Mouse (Mus musculus): ENCODE data around the gene Ncaph.
A peak's percentile ranks its signal among the peaks of the same experiment; 100 is the strongest.
"Not testable (repeated sequence)": the region's sequence is repeated elsewhere in the genome, so short reads cannot be mapped to it uniquely, and the experiment has no call there.

Gene Ncaph

DNA sequence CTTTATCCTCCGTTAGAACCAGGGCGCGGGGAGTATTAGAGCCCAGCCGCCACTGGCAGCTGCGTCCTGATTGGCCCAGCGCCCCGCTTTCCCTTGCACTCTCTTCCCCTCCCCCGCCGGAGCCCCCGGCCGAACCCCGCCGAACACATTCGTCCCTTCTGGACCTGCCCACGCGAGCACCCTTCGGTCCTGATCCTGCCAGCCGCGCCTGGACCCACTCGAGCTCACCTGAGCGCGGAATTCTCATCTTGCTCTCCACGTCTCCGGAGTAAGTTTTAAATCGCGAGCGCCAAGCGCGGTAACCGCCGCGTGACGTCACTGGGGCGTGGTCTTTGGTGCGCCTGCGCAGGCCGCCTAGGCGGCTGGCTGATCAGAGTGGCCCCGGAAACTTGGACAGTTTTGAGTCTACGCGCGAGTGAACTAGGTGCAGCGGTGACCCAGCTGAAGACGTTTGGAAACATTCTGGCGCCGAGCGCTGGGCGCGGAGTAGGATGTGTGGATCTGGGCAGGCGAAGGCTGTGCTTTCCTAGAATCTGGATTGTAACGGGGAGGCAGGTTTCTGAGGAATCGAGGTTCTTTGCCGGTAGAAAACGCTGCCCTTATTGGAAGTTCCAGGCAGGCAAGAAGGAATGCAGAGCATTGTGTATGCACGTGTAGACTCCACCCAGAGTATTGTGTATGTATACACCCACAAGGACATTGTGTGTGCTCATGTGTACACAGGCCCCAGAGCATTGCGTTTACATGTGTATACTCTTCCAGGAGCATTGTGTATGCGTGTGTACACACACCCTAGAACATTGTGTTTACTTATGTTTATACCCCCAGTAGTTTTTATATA is at the start of gene Ncaph:
Ncaph (minus strand) TSS at position 334 of the 841 bp plus-strand sequence.
- peak; percentile 82 for DNase-seq (ENCODE audit: low spot score)

DNA sequence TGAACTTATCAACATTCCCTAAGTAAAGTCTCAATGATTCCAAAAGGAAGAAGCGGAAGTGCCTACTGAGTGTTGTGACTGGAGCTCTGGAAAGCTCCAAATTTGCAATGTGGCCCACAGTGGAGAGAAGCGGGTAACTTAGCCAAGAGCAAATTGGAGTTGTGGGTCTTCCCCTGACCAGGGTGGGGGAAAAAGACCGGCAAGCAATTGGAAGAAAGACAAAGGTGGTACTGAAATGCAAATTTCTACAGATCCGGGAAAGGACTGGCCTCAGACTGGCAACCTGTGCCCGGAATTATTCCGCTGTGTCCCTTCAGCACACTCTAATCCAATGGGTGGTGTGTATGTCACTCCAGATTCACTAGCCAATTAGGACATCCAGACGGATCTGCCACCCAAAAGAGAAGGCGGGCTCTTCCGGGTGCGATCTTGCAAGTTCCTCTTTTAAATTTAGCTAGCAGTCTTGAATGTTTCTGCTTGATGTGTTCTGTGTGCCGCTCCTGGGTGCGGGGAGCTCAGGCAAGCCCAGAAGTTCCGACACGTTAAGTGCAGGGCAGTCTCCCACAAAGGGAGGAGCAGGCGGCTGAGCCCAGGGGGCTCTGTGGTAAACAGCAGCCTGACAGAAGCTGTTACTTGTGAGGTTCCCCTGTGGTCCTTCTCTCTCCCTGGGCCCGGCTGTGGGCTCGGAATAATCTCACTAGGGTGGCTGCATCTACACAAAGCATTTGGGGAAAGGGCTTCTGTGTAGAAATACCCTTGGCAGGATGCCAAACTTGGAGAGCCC is 49.0 kb upstream of the Ncaph start:
- peak; percentile 11 for DNase-seq (ENCODE audit: low spot score)

DNA sequence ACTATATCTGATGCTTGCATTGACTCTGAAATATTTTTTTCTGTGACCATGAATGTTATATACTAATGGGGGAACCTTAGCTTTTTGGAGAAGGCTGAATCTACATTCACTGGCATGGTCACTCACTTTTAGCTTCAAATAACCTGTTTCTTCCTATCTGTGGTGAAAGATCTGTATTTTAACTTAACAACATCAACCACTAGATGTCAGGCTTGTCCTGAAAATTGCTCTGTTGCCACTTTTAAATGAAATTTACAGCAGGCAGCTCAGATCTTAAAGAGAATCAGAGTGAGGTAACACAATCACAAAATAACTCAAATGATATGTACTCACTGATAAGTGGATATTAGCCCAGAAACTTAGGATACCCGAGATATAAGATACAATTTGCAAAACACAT is 32.5 kb upstream of the Ncaph start:
- DNase-seq (ENCODE audit: low spot score), result not testable (repeated sequence)

DNA sequence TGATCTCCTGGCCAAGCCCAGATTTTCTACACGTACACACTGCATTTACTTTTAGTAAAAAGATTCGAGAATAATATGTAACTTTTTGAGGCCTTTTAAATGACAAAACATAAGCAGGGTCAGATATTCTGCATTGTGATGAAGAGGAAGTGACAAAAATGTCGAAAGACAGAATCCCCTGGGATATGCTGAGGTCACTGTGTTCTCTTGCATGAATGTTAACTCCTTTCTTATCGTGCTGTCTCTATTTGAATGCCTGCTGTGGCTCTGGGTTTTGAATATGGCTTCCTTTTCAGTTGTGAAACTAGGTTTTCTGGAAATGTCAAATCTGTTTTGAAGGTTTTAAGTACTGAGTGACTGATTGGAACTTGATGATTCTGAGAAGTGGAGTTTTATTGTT is 31.9 kb upstream of the Ncaph start:
- no peak for DNase-seq (ENCODE audit: low spot score)

DNA sequence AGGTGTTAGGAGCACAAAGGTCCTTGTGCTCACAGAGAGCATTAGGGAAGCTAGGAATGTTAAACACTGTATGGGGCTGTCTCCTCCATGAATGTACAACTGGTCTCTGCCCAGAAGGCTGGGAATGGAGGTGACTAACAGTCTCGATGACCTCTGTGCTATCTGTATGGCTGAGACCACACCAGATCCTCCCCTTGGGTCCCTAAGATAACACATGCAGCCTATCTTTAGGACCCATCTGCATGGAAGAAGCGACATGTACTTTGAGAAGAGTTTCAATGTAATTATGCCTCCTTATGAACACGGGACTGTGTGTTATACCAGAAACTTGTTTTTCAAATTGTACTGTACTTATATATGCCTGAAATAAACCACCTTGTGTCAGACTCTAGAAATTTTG is 11.9 kb upstream of the Ncaph start:
- DNase-seq (ENCODE audit: low spot score), result no peak

DNA sequence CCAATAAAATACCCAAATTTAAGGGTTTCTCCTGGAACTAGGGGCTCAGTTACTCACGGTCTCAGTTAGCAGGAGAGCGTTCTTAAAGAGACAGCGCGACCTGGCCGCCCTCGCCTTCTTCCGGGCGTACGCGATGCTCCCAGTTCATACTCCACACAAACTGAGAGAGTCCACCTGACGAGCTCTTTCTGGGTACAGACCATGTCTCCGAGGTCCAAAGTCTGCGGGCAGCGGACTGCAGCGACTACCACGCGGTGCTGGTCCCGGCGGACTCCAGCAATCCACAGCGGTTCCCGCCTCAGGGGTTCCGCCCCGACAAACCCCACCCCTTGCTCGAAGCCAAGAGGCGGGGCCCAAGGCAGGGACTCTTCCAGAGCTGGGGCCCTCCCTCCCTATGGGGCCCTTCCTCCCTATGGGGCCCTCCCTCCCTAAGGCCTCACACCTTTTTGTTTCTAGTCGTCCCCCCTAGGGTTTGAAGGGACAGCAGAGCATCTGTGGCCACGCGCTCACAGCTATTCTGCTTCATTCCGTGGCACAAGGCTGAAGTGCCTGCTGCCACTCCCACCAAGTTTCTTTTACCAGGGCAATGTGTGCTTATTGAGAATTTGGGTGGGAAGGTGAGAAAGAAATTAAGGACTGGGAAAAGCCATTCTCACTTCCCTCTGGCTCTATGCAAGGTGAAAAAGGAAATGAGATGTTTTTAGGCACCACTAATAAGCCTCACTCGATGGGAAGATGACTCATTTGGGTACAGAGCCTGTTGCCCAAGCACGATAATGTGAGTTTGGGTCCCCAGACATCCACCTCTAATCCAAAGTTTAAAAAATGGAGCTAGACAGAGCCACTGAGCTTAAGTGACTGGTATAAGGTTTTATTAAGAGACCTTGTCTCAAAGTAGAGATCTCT is 9.7 kb upstream of the Ncaph start, which contains the start of gene Itpripl1:
Itpripl1 (minus strand) TSS at position 285 of the 906 bp plus-strand sequence.
- peak; percentile 37 for DNase-seq (ENCODE audit: low spot score)

DNA sequence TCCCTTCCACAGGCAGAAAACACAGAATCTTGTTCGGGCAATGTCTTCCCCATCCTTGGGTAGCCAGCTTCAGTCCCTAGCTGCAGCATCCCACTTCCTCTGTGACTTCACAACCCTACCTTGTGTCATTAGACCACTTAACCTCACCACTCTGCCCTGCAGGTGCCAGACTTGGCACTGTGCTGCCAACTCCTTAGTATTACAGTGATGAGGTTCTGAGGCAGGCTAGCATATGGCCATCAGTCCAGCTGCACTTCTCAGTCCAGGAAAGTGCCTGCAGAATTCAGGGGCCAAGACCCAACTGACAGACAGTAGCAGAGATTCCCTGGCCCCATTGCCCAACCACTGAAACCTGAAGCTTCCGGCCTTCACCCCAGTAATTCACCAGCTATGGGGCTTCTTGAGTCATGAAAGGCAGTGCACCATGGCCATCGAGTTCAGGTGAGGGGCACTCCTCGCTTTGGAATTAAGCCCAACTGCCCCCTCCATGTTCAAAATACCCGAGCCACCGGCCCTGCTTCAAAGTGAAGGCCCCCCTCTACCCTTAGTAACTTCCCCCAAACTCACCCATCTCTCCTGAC is 8.9 kb upstream of the Ncaph start:
- no peak for DNase-seq (ENCODE audit: low spot score)

DNA sequence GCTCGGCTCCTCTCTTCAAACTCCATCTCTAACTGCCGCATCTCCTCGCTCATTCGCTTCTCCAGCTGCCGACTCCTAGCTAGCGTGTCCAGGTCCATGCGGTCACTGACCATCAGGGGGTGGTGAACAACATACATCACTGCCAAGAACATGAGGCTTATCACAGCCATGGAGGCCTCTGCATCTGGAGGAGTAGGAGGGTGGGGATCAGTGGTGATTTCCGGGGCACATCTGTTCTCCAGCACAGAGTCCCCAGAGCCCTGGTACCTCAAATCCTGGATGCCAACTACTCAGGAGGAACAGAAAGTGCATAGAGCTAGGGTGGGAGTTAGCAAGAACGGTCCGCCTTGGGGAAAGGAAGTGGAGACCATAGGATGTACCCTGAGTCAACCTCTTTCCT is 8.3 kb upstream of the Ncaph start:
- no peak for DNase-seq (ENCODE audit: low spot score)

DNA sequence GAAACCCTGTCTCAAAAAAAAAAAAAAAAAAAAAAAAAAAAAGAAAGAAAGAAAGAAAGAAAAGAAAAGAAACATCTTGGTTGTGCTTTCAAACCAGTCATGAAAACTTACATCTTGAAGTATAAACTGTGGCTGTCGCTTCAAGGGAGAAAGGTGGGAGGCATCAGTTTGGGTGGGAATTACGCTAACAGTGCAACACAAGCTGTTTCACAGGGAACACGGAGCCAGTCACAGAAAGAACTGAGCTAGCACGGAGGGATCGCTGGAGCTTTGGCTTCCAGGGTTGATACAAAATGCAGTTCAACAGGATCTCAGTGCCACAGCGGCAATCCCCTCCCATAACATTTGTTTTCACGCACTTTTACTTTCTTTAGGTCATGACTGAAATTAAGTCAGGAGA is 6.3 kb upstream of the Ncaph start:
- no peak for DNase-seq (ENCODE audit: low spot score)

DNA sequence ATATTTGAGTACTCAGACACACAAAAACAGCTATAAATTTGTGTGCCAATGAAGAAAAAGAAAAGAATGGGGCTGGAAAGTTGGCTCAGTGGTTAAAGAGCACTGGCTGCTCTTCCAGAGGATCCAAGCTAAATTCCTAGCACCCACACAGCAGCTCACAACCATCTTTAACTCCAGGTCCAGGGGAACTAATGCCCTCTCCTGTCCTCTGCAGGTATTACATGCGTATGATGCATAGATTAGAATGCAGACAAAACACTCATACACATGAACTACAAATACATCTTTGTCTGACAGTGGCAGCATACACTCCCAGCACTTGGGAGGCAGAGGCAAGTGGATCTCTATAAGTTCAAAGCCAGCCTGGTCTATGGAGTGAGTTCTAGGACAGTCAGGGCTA is 5.9 kb upstream of the Ncaph start:
- no peak for DNase-seq (ENCODE audit: low spot score)

DNA sequence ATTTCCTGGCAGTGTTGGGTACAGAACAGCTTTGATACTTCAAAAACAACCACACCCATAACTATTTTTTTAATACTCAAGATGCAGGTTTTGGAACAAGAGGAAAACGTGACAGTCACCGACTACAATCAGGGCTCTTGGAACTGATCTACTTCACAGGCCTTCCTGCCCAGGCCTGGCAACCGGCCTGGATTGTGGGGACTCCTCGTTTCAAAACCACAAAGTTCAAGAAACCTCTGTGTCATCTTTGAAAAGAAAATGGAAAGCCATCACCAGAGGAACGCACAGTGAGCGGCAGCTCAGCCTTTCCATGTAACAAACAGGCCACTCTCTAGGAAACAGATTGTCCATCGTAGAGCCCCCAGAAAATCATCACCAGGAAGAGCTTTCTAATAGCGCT is 5.3 kb upstream of the Ncaph start:
- no peak for DNase-seq (ENCODE audit: low spot score)

DNA sequence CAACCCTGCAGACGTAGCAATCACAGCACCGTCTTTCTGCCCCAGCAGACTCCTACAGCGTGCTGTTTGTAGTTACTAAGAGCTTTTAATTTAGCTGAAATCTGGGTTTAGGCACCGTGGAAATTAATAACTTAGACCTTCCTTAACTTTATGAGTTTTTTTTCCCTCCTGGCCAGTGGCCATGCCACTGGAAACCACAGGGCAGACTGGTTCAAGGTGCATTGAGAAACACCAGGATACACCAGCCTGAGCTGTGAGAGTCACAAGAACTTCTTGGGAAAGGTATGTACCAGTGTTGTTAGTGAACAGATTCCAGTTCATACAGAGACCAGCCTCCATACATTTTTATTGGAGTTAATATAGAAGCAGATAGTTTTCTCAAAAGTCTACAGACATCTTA is 4.7 kb upstream of the Ncaph start:
- DNase-seq (ENCODE audit: low spot score), result no peak

DNA sequence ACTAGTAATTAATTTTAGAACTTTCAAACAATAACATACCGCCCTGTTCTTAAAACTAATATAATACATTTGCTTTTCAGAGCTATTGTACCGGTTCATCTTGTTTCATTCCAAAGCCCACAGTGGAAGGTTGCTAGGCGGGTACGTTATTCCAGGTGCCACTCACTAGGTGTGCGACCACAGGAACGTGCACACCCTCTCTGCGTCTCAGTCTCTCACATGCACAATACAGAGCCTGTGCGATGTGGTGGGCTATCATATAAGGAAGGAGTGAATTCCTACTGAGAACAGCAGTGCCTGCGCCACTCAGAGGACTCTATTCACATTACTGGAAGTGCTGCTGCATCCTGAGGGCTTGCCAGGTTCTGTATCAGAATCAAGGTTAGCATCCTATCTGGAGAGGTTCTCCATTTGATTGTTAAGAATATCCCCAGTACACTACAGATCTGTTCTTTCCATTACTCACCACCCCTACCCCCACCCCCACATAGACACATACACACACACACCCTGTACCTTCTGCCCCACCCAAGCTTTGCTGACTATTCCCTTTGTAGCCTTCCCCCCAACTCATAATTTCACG is 4.2 kb upstream of the Ncaph start:
- no peak for DNase-seq (ENCODE audit: low spot score)

DNA sequence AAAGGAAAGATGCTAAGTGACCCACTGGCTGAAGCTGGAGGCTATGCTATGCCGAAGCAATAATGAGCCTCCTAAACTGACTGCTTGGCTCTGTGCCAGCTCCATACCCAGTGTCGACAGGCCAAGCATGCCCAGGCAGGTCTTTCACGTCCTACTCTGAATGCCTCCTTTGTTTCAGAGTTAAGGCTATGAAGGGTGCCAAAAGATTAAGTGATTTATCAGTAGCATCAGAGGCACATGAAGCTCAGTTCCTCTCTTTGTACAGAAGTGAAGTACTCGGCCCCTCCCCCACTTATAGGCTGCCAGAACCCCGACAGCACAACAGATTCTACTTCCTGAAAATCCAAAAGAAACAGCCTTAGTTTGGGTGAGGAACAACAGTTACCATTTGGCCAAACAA is 3.2 kb upstream of the Ncaph start:
- DNase-seq (ENCODE audit: low spot score), result no peak

DNA sequence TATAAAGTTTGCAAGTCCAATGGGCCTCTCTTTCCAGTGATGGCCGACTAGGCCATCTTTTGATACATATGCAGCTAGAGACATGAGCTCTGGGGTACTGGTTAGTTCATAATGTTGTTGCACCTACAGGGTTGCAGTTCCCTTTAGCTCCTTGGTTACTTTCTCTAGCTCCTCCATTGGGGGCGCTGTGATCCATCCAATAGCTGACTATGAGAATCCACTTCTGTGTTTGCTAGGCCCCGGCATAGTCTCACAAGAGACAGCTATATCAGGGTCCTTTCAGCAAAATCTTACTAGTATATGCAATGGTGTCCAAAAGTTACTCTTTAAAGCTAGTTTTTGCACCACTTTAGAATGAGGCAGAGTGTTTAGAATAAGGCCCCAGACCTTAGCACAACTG is 1.5 kb upstream of the Ncaph start:
- not testable (repeated sequence) for DNase-seq (ENCODE audit: low spot score)

DNA sequence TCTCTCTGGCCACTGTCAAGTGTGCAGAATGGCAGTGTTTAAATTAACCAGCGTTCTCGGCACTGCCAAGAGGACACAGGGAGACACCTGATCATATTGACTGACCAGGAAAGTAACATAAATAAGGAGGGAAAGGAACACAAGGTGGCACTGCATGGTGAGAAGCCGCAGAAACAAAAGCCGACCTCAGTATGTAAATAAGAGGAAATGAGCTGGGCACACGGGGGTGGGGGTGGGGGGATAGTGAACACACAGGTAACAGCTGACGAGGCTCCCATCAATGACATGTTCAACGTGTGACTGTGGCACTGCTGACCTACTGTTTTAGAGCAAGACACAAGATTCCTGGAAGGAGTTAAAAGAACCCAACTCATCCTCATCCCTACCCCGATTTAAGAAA is 2.4 kb downstream of the Ncaph start:
- DNase-seq (ENCODE audit: low spot score), result no peak

DNA sequence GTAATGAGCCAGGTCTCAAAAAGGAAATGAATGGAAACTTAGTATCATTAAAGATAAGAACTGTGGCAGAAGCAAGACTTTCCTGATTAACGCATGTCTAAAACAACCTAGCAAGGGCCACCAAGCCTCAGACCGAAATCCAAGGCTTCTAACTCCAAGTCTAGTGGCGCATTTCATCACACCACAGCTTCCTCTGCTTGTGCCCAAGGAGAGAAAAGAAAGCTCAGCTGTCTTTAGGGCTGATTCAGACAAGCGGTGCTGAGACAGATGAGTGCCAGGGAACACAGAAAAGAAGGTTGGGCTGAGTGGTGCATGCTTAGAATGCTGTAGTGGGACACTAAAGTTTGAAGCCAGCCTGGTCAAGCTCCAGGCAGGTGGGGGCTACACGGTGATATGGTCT is 4.8 kb downstream of the Ncaph start:
- no peak for DNase-seq (ENCODE audit: low spot score)

DNA sequence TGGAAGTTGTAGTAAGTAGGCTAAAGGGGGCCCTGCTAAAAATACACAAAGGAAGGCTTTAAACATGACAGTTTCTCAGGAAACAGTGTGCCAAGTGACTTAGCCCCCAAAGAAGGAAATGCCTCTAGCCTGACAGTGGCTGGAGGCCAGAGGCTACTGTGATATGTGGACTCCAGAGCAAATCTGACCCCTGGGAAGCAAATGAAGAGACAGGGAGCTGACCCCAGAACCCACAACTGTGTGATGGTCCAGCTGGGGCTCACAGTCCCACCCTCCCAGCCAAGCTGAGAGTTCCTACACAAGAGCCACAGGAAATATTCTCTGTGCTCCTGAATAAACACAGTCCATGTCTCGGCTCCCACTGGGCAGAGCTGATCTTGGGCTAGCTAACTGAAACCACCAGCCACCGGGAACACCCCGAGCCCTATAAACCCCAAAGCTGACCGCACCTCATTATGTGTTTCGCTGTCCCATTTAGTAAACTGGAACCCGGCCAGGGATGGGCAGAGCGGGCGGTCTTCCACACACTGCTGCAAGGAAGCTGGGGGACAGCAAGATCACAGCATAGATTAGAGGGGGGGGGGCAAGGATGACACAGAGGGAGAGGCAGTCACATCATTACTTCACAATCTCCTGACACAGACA is 12.0 kb downstream of the Ncaph start:
- DNase-seq (ENCODE audit: low spot score), result no peak

DNA sequence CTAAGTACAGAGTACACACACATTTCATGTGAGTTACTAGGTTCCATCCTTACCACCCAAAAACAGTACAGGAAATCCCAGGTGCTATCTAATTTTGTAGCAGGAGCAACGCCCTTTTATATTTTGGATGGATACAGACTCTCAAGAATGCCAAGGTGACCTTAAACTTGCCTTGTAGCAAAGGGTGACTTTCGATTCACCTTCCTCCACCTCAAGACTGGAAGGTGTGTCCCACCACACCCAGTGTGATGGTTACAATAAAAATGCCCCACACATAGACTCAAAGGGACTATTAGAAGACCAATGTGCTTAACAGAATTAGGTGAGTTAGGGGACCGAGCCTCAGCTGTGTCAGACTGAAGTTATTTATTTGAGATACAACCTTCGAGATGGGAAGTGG is 24.8 kb downstream of the Ncaph start:
- DNase-seq (ENCODE audit: low spot score), result no peak

DNA sequence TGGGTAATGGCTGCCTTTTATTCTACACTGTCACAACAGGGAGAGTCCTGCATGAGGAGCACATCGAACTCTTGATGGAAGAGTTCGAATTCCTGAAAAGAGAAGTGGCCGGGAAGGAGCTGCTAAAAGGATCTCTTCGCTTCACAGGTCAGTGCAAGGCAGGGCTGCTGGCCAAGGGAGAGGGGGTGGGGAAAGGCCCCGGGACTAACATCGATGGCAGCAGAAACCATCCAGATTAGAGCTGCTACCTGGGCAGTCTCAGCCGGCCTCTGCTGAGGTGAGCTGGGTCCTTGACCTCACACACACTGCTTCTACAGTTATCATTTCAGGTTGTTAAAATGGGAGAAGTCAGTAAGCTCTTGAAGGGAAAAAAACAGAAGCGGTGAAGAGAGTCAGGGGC is 41.8 kb downstream of the Ncaph start:
- DNase-seq (ENCODE audit: low spot score), result no peak

DNA sequence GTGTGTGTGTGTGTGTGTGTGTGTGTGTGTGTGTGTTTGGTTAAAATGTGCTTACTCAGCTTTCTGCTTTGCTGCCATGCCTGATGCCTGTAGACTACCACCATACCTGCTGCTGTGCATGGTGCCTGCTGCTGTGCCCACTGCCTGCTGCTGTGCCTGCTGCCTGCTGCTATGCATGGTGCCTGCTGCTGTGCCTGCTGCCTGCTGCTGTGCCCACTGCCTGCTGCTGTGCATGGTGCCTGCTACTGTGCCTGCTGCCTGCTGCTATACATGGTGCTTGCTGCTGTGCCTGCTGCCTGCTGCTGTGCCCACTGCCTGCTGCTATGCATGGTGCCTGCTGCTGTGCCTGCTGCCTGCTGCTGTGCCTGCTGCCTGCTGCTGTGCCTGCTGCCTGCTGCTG is 43.6 kb downstream of the Ncaph start:
- not testable (repeated sequence) for DNase-seq (ENCODE audit: low spot score)
